Mouse (Mus musculus): Measurements from ENCODE around the gene Arhgap24. TPM values are rescaled to one million over a fixed set of nuclear protein-coding genes. Genes with fewer than 3 reads are reported as not detected.

The Arhgap24 gene
- 3.2 and 3.6 TPM in 2 replicates for polyA plus RNA-seq (2015; fragmentation: Nextera tagmentation; extraction: Ambion mirVana)

DNA sequence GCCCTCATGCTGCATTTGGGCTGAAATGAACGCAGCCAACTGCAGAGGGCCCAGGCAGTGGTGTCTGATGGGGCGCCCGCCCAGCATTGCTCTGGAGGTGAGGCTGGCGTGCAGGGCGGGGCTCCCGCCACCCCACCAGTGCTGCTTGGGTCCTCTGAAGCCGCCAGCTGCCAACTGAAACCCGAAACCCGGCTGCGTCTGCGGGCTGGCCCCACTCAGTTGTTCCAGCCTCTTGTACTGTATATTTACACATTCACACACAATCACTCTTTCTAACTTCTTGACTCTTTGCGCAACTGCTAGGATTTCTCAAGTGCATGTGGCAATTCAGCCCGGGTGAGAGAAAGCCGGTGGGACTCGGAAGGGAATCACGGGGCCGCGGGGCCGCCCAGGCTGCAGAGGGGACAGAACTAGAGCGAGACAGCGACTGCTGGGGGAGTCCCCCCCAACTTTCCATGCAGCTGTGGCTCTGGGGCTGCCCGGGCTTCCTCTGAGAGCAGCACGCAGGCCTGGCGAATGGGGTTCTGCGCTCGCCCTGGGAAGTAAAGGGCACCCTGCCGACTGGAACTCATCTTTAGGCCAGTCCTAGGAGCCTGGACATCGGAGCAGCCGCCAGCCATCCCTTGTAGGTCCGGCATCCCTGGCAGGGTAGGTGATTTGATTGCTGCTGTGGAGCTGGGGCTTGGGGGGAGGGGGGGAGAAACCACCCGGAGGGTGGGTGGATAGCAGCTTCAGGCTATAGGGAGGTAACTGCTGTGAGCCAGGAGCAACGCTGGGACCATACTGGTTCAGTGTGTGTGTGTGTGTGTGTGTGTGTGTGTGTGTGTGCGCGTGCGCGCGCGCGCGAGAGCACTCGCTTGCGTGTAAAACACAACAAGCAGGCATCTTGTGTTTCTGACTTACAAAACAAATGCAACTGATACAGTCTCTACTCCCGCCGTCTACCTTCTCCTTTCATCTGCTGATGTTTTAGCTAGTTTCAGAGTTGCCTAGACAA is at the start of gene Arhgap24:
Gene Arhgap24 (plus strand): TSS at position 177 of the 997 bp plus-strand sequence.
- no peaks in the 10 kb centered on the region for H3K36me3 ChIP-seq (ENCODE audit: control insufficient read depth, insufficient read depth)
- peaks cover 3% of the 10 kb centered on the region; the same call in 1 of the 2 replicates for H3K4me1 ChIP-seq (ENCODE audit: control insufficient read depth, low read depth, low read length)
- H3K27me3 ChIP-seq (ENCODE audit: control insufficient read depth, insufficient read depth, low read depth, low read length) = no peaks in the 10 kb centered on the region
- H3K9ac ChIP-seq (ENCODE audit: low read depth, low read length) = peak within 1 kb of the TSS; percentile 55
- peak within 1 kb of the TSS; percentile 60 for H3K4me2 ChIP-seq (ENCODE audit: low read depth, low read length)
- peak within 1 kb of the TSS; percentile 77 for H3K27ac ChIP-seq (ENCODE audit: low read length)
- ATAC-seq (ENCODE audit: low read depth) = peak; percentile 72
- H3K9me3 ChIP-seq (replicated peaks; ENCODE audit: control insufficient read depth, low read length) = no peaks in the 10 kb centered on the region
- WGBS (ENCODE audit: insufficient replicate concordance) = 1% methylated on average over 44 of the region's 44 CpGs
- peak within 1 kb of the TSS; percentile 60 for H3K4me3 ChIP-seq (ENCODE audit: low read depth, low read length)

DNA sequence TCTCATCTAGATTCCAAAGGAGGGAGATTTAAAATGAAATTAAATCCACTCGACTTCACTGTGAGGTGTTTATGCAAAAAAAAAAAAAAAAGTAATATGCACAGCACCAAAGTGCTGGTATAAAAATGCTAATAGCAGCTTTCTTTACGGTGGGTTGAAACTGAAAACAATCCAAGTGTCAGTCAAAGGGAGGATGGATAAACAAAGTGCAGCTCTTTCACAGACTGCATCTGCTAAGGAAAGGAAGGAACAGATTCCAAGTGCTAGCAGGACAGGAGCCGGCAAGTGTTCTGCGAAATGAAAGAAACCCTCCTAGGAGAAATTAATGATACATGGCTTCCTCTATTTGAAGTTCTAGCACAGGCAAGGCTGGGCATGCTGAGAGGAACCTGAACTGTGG is 47.0 kb upstream of the Arhgap24 start:
- Histone ChIP-seq H3K9me3 (replicated peaks; ENCODE audit: control insufficient read depth, low read length) (no peaks in the 10 kb centered on the region), H3K36me3 (ENCODE audit: control insufficient read depth, insufficient read depth) (no peaks in the 10 kb centered on the region), H3K27ac (ENCODE audit: low read length) (no peak overlapping the region), H3K4me3 (ENCODE audit: low read depth, low read length) (no peak overlapping the region), H3K9ac (ENCODE audit: low read depth, low read length) (no peak overlapping the region), H3K4me2 (ENCODE audit: low read depth, low read length) (no peak overlapping the region), H3K27me3 (ENCODE audit: control insufficient read depth, insufficient read depth, low read depth, low read length) (no peaks in the 10 kb centered on the region), H3K4me1 (ENCODE audit: control insufficient read depth, low read depth, low read length) (no peaks in the 10 kb centered on the region)
- WGBS (ENCODE audit: insufficient replicate concordance) = 44% methylated on average over 4 of the region's 4 CpGs
- no peak for ATAC-seq (ENCODE audit: low read depth)

DNA sequence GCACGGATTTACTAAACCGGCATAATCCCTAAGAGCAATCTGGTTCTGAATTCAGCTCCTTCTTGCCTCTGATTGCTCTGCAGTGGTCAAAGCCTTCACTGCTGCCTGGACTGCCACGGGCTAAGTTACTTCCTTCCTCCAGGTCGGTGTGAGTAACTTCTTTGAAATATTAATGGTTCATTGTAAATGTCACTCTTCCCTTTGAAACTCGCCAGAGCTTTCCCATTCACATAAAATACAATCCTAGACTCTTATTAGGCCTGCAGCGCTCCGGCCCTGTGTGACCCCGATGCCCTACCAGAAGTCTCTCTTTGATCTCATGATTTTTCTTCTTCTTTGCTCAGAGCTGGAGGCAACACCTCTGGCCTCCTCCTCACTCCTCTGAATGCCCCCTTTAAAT is 44.6 kb upstream of the Arhgap24 start:
- Histone ChIP-seq H3K9me3 (replicated peaks; ENCODE audit: control insufficient read depth, low read length) (no peaks in the 10 kb centered on the region), H3K4me1 (ENCODE audit: control insufficient read depth, low read depth, low read length) (no peaks in the 10 kb centered on the region), H3K9ac (ENCODE audit: low read depth, low read length) (no peak overlapping the region), H3K27me3 (ENCODE audit: control insufficient read depth, insufficient read depth, low read depth, low read length) (no peaks in the 10 kb centered on the region), H3K36me3 (ENCODE audit: control insufficient read depth, insufficient read depth) (no peaks in the 10 kb centered on the region), H3K4me2 (ENCODE audit: low read depth, low read length) (no peak overlapping the region), H3K27ac (ENCODE audit: low read length) (no peak overlapping the region), H3K4me3 (ENCODE audit: low read depth, low read length) (no peak overlapping the region)
- 52% methylated on average over 8 of the region's 8 CpGs for WGBS (ENCODE audit: insufficient replicate concordance)
- ATAC-seq (ENCODE audit: low read depth) = no peak

DNA sequence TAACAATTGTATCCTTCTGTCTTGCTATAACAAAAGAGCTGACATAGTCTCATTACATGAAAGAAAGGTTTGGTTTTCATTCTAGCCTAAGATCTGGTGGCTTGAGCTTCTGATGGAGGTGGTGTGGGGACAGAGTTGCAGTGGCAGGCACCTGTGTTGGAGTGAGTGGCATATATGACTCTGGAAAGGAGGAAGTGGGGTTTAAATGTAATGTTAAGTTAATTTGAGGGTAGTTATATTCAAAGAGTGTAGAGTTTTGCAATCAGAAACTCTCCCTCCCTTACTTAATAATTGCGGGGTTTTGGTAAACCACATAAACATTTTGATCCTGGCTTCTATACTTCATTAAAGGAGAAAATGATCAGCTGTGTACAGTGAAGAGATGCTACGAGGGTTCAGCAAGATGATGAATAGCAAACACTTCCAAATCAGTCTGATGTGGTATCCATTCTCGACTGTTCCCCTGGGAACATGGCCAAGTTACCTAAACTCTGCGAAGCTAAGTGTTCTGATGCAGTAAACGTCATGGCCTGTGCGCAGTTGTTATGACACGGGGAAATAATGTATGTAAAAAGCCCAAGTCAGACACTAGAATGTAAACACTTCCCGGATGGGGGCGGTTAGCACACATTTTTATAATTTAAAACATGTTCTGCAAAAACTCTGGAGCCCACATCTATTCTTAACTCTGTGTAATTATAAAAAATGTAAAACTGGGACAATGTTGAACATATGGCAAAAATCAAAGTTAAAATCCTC is 41.9 kb upstream of the Arhgap24 start:
- ATAC-seq (ENCODE audit: low read depth) = no peak

DNA sequence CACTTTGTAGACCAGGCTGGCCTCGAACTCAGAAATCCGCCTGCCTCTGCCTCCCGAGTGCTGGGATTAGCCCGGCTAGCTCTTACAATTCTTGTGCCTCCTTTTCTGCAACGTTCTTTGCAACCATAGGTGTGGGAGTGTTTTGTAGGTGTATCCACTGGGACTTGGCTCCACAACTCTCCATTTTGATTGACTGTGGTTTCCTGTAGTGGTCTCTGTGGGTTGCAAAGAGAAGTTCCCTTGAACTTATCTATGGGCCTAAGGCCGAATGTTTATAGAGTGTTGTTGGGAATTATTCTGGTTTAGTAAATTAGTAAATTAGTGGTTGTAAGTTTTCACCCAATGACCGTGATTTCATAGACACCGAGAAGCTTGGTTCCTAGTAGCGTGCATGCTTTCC is 33.8 kb upstream of the Arhgap24 start:
- Histone ChIP-seq H3K27ac (ENCODE audit: low read length) (no peak overlapping the region), H3K4me2 (ENCODE audit: low read depth, low read length) (no peak overlapping the region), H3K4me1 (ENCODE audit: control insufficient read depth, low read depth, low read length) (no peaks in the 10 kb centered on the region), H3K27me3 (ENCODE audit: control insufficient read depth, insufficient read depth, low read depth, low read length) (no peaks in the 10 kb centered on the region), H3K36me3 (ENCODE audit: control insufficient read depth, insufficient read depth) (no peaks in the 10 kb centered on the region), H3K4me3 (ENCODE audit: low read depth, low read length) (no peak overlapping the region), H3K9ac (ENCODE audit: low read depth, low read length) (no peak overlapping the region), H3K9me3 (replicated peaks; ENCODE audit: control insufficient read depth, low read length) (no peaks in the 10 kb centered on the region)
- no peak for ATAC-seq (ENCODE audit: low read depth)
- 37% methylated on average over 9 of the region's 9 CpGs for WGBS (ENCODE audit: insufficient replicate concordance)

More for the DNA sequence above, 41.9 kb upstream of the Arhgap24 start:
- no peaks in the 10 kb centered on the region for H3K9me3 ChIP-seq (replicated peaks; ENCODE audit: control insufficient read depth, low read length)
- no peaks in the 10 kb centered on the region for H3K4me1 ChIP-seq (ENCODE audit: control insufficient read depth, low read depth, low read length)
- no peaks in the 10 kb centered on the region for H3K36me3 ChIP-seq (ENCODE audit: control insufficient read depth, insufficient read depth)
- no peak overlapping the region for H3K27ac ChIP-seq (ENCODE audit: low read length)
- WGBS (ENCODE audit: insufficient replicate concordance) = 64% methylated on average over 9 of the region's 9 CpGs
- H3K4me2 ChIP-seq (ENCODE audit: low read depth, low read length) = no peak overlapping the region
- no peaks in the 10 kb centered on the region for H3K27me3 ChIP-seq (ENCODE audit: control insufficient read depth, insufficient read depth, low read depth, low read length)
- H3K4me3 ChIP-seq (ENCODE audit: low read depth, low read length) = no peak overlapping the region
- H3K9ac ChIP-seq (ENCODE audit: low read depth, low read length) = no peak overlapping the region

DNA sequence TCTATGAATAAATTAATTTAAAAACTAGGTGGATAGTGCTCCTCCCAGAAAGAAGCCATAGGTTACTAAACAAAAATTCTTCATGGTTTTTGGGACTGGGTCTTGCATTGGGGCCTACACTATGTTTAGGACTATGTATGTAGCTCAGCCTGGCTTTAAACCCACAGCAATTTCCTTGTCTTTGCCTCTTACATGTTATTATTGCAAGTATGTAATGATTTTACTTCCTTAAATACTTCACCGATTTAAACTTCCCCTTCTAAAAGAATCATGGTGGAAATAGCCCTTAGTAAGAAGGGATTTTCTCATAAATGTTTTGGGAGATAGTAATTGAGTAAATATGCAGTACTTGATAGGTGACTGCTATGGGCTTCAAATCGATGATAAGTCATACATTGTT is 30.3 kb upstream of the Arhgap24 start:
- WGBS (ENCODE audit: insufficient replicate concordance) = 40% methylated on average over 2 of the region's 2 CpGs
- no peaks in the 10 kb centered on the region for H3K9me3 ChIP-seq (replicated peaks; ENCODE audit: control insufficient read depth, low read length)
- H3K27me3 ChIP-seq (ENCODE audit: control insufficient read depth, insufficient read depth, low read depth, low read length) = no peaks in the 10 kb centered on the region
- H3K36me3 ChIP-seq (ENCODE audit: control insufficient read depth, insufficient read depth) = no peaks in the 10 kb centered on the region
- no peak overlapping the region for H3K4me3 ChIP-seq (ENCODE audit: low read depth, low read length)
- H3K4me1 ChIP-seq (ENCODE audit: control insufficient read depth, low read depth, low read length) = no peaks in the 10 kb centered on the region
- no peak overlapping the region for H3K4me2 ChIP-seq (ENCODE audit: low read depth, low read length)
- no peak for ATAC-seq (ENCODE audit: low read depth)
- H3K27ac ChIP-seq (ENCODE audit: low read length) = no peak overlapping the region
- no peak overlapping the region for H3K9ac ChIP-seq (ENCODE audit: low read depth, low read length)

DNA sequence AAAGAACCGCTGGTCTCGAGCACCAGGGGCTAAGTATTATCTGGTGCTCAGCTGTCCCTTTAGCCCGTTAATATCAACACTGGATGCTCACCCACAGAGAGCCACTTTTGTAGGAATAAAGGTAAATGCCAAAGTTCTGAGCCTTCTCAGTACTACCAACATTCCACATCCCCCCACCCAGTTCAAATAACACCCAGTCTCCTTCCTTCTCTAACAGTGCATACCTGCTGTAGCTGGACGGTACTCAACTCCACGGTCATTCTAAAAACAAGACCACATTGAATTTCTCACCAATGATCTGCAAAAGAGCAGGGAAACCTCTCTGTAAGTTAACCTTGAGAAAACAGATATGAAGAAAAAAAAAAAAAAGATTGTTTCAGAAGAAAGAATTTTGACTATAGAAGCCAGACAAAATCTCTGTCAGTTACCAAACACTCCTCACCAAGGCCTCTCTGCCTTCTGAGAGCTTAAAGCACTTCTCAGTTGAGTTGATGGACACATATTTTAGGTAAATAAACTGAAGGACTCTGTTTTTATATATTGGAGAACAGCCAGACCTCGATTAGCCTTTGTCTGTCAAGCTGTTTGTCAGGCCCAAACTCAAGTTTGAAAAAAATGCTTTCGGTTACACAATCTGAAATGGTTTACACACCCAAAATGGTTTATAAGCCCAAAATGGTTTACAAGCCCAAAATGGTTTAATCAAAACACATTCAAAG is 29.0 kb upstream of the Arhgap24 start:
- Histone ChIP-seq H3K4me3 (ENCODE audit: low read depth, low read length) (no peak overlapping the region), H3K4me1 (ENCODE audit: control insufficient read depth, low read depth, low read length) (no peaks in the 10 kb centered on the region), H3K27me3 (ENCODE audit: control insufficient read depth, insufficient read depth, low read depth, low read length) (no peaks in the 10 kb centered on the region), H3K36me3 (ENCODE audit: control insufficient read depth, insufficient read depth) (no peaks in the 10 kb centered on the region), H3K27ac (ENCODE audit: low read length) (no peak overlapping the region), H3K9ac (ENCODE audit: low read depth, low read length) (no peak overlapping the region), H3K9me3 (replicated peaks; ENCODE audit: control insufficient read depth, low read length) (no peaks in the 10 kb centered on the region), H3K4me2 (ENCODE audit: low read depth, low read length) (no peak overlapping the region)
- WGBS (ENCODE audit: insufficient replicate concordance) = 72% methylated on average over 7 of the region's 7 CpGs
- ATAC-seq (ENCODE audit: low read depth) = no peak

DNA sequence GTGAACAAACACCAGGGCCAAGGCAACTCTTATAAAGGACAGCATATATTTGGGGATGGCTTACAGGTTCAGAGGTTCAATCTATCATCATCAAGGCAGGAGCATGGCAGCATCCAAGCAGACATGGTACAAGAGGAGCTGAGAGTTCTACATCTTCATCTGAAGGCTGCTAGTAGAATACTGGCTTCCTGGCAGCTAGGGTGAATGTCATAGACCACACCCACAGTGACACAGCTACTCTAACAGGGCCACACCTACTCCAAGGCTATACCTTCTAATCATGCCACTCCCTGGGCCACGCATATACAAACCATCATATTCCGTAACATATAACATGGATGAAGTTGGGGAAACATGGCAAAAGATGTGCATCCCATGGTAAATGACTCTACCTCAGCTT is 27.9 kb upstream of the Arhgap24 start:
- no peak overlapping the region for H3K4me3 ChIP-seq (ENCODE audit: low read depth, low read length)
- no peaks in the 10 kb centered on the region for H3K4me1 ChIP-seq (ENCODE audit: control insufficient read depth, low read depth, low read length)
- no peak overlapping the region for H3K9ac ChIP-seq (ENCODE audit: low read depth, low read length)
- no peaks in the 10 kb centered on the region for H3K36me3 ChIP-seq (ENCODE audit: control insufficient read depth, insufficient read depth)
- H3K27me3 ChIP-seq (ENCODE audit: control insufficient read depth, insufficient read depth, low read depth, low read length) = no peaks in the 10 kb centered on the region
- no peaks in the 10 kb centered on the region for H3K9me3 ChIP-seq (replicated peaks; ENCODE audit: control insufficient read depth, low read length)
- WGBS (ENCODE audit: insufficient replicate concordance) = 79% methylated on average over 2 of the region's 2 CpGs
- ATAC-seq (ENCODE audit: low read depth) = no peak
- H3K4me2 ChIP-seq (ENCODE audit: low read depth, low read length) = no peak overlapping the region
- no peak overlapping the region for H3K27ac ChIP-seq (ENCODE audit: low read length)
